Mouse (Mus musculus): Measurements from ENCODE around the gene Csmd2. TPM values are rescaled to one million over a fixed set of nuclear protein-coding genes. Genes with fewer than 3 reads are reported as not detected.

The Csmd2 gene
- polyA plus RNA-seq, 1 experiment from 2014 or later = 0.18 TPM

GRCm38 (mm10) chr4:128139991-128140390 is 152.3 kb downstream of the Csmd2 start:
- ATAC-seq (replicated peaks; ENCODE audit: low FRiP score, low TSS enrichment, low read depth) (no peak), DNase-seq (ENCODE audit: low spot score) (no peak)
- no peak overlapping the region for H3K27ac ChIP-seq (ENCODE audit: low read depth)
- H3K36me3 ChIP-seq (ENCODE audit: control insufficient read depth, insufficient read depth, low read length) = no peaks in the 10 kb centered on the region
- 81% methylated on average over 2 of the region's 2 CpGs for WGBS
- no peaks in the 10 kb centered on the region for H3K27me3 ChIP-seq (replicated peaks; ENCODE audit: control insufficient read depth, insufficient read depth, low read length)
- no peak overlapping the region for H3K4me3 ChIP-seq (ENCODE audit: low read depth, low read length)
- no peaks in the 10 kb centered on the region for H3K4me1 ChIP-seq (replicated peaks; ENCODE audit: control insufficient read depth, insufficient read depth, low read length)
- H3K9me3 ChIP-seq (ENCODE audit: control insufficient read depth, low read length) = no peaks in the 10 kb centered on the region
- no peak overlapping the region for H3K4me2 ChIP-seq (ENCODE audit: low read length)
- no peak overlapping the region for H3K9ac ChIP-seq (ENCODE audit: low read length)

DNA sequence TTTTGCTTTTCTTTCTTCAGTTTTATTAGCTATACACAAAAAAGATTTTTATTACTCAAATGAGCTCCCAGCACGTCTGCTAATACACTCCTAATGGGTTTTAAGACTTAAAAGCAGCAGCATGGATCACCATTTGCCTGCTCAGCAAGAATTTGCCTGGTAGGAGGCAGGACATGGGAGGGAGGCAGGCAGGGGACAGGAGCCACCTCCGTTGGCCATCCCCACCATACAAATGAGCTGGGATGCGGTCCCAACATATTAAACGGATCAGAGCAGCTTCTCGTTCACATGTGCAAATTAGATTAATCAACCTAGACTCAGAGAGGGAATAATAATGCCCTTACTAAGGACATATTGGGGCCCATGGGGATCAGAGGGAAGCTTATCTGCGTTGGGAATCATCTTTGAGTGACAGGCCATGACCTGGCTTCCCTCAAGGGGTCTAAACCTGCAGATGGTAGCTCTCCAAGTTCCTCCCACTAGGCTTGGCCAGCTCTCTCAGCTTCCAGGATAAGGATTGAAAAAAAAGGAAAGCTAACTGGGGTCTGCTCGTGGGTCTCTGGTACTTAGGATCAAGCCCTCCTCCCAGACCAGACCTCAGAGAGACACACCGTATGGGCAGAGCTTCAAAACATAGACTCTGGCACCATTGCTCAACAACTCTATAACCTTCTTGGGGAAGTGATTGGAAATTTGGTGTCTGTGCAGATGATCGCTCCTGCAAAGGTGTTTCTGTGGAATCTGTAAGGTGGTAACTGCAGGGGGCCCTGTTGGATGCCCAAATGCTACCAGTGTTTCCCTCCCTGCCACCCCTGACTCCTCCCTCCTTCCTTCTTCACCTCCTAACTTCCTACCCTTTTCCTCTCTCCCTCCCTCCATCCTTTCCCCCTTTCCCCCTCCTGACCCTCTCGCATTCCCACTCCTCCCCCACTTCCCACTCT is 153.8 kb downstream of the Csmd2 start:
- Histone ChIP-seq H3K4me3 (ENCODE audit: low read depth, low read length) (no peak overlapping the region), H3K36me3 (ENCODE audit: control insufficient read depth, insufficient read depth, low read length) (no peaks in the 10 kb centered on the region), H3K4me2 (ENCODE audit: low read length) (no peak overlapping the region), H3K4me1 (replicated peaks; ENCODE audit: control insufficient read depth, insufficient read depth, low read length) (no peaks in the 10 kb centered on the region), H3K27ac (ENCODE audit: low read depth) (no peak overlapping the region), H3K9me3 (ENCODE audit: control insufficient read depth, low read length) (no peaks in the 10 kb centered on the region), H3K9ac (ENCODE audit: low read length) (no peak overlapping the region), H3K27me3 (replicated peaks; ENCODE audit: control insufficient read depth, insufficient read depth, low read length) (no peaks in the 10 kb centered on the region)
- ATAC-seq (replicated peaks; ENCODE audit: low FRiP score, low TSS enrichment, low read depth) (no peak), DNase-seq (ENCODE audit: low spot score) (no peak)
- WGBS = 69% methylated on average over 10 of the region's 10 CpGs

GRCm38 (mm10) chr4:128142279-128142678 is 154.6 kb downstream of the Csmd2 start:
- no peak overlapping the region for H3K4me2 ChIP-seq (ENCODE audit: low read length)
- H3K4me3 ChIP-seq (ENCODE audit: low read depth, low read length) = no peak overlapping the region
- no peaks in the 10 kb centered on the region for H3K27me3 ChIP-seq (replicated peaks; ENCODE audit: control insufficient read depth, insufficient read depth, low read length)
- no peaks in the 10 kb centered on the region for H3K36me3 ChIP-seq (ENCODE audit: control insufficient read depth, insufficient read depth, low read length)
- H3K9ac ChIP-seq (ENCODE audit: low read length) = no peak overlapping the region
- 87% methylated on average over 3 of the region's 3 CpGs for WGBS
- no peaks in the 10 kb centered on the region for H3K9me3 ChIP-seq (ENCODE audit: control insufficient read depth, low read length)
- H3K4me1 ChIP-seq (replicated peaks; ENCODE audit: control insufficient read depth, insufficient read depth, low read length) = no peaks in the 10 kb centered on the region
- no peak overlapping the region for H3K27ac ChIP-seq (ENCODE audit: low read depth)
- ATAC-seq (replicated peaks; ENCODE audit: low FRiP score, low TSS enrichment, low read depth) (no peak), DNase-seq (ENCODE audit: low spot score) (no peak)

DNA sequence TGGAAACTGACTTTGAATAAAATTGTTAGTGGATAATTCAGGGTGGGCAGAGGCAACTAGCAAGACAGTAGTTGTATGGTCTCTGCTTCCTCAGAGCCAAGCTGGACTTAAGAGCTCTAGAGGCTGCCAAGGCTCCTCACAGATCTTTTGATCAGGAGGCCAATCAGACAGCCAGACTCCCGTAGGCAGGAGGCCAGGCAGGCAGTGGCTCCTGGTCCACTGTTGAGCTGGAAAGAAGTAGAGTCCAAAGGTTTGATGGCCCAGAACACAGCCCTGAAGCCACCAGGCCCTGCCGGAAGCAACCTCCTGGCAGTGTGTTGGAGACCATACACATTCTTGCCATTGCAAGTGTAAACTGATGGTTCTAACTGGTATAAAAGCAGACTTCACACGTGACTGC is 155.5 kb downstream of the Csmd2 start:
- 85% methylated on average over 3 of the region's 3 CpGs for WGBS

GRCm38 (mm10) chr4:128149524-128149923 is 161.9 kb downstream of the Csmd2 start:
- H3K4me1 ChIP-seq (replicated peaks; ENCODE audit: control insufficient read depth, insufficient read depth, low read length) = no peaks in the 10 kb centered on the region
- no peak for ATAC-seq (replicated peaks; ENCODE audit: low FRiP score, low TSS enrichment, low read depth)
- H3K4me3 ChIP-seq (ENCODE audit: low read depth, low read length) = no peak overlapping the region
- WGBS = 85% methylated on average over 4 of the region's 4 CpGs
- H3K27ac ChIP-seq (ENCODE audit: low read depth) = no peak overlapping the region
- no peaks in the 10 kb centered on the region for H3K36me3 ChIP-seq (ENCODE audit: control insufficient read depth, insufficient read depth, low read length)
- H3K27me3 ChIP-seq (replicated peaks; ENCODE audit: control insufficient read depth, insufficient read depth, low read length) = no peaks in the 10 kb centered on the region
- DNase-seq (ENCODE audit: low spot score) = no peak
- H3K4me2 ChIP-seq (ENCODE audit: low read length) = no peak overlapping the region
- H3K9ac ChIP-seq (ENCODE audit: low read length) = no peak overlapping the region
- H3K9me3 ChIP-seq (ENCODE audit: control insufficient read depth, low read length) = no peaks in the 10 kb centered on the region

More for the DNA sequence above, 155.5 kb downstream of the Csmd2 start:
- no peak for DNase-seq (ENCODE audit: low spot score)
- Histone ChIP-seq H3K4me3 (ENCODE audit: low read depth, low read length) (no peak overlapping the region), H3K27me3 (replicated peaks; ENCODE audit: control insufficient read depth, insufficient read depth, low read length) (no peaks in the 10 kb centered on the region), H3K4me2 (ENCODE audit: low read length) (no peak overlapping the region), H3K9me3 (ENCODE audit: control insufficient read depth, low read length) (no peaks in the 10 kb centered on the region), H3K4me1 (replicated peaks; ENCODE audit: control insufficient read depth, insufficient read depth, low read length) (no peaks in the 10 kb centered on the region), H3K9ac (ENCODE audit: low read length) (no peak overlapping the region), H3K36me3 (ENCODE audit: control insufficient read depth, insufficient read depth, low read length) (no peaks in the 10 kb centered on the region), H3K27ac (ENCODE audit: low read depth) (no peak overlapping the region)
- ATAC-seq (replicated peaks; ENCODE audit: low FRiP score, low TSS enrichment, low read depth) = no peak

- Histone ChIP-seq H3K27ac (ENCODE audit: low read depth) (no peak overlapping the region), H3K4me2 (ENCODE audit: low read length) (no peak overlapping the region), H3K27me3 (replicated peaks; ENCODE audit: control insufficient read depth, insufficient read depth, low read length) (no peaks in the 10 kb centered on the region), H3K4me3 (ENCODE audit: low read depth, low read length) (no peak overlapping the region), H3K9ac (ENCODE audit: low read length) (no peak overlapping the region), H3K9me3 (ENCODE audit: control insufficient read depth, low read length) (no peaks in the 10 kb centered on the region), H3K36me3 (ENCODE audit: control insufficient read depth, insufficient read depth, low read length) (no peaks in the 10 kb centered on the region), H3K4me1 (replicated peaks; ENCODE audit: control insufficient read depth, insufficient read depth, low read length) (no peaks in the 10 kb centered on the region)
- no peak for DNase-seq (ENCODE audit: low spot score)
- 68% methylated on average over 3 of the region's 3 CpGs for WGBS
- ATAC-seq (replicated peaks; ENCODE audit: low FRiP score, low TSS enrichment, low read depth) = no peak
Observed at GRCm38 (mm10) chr4:128152066-128152465, 164.4 kb downstream of the Csmd2 start.

DNA sequence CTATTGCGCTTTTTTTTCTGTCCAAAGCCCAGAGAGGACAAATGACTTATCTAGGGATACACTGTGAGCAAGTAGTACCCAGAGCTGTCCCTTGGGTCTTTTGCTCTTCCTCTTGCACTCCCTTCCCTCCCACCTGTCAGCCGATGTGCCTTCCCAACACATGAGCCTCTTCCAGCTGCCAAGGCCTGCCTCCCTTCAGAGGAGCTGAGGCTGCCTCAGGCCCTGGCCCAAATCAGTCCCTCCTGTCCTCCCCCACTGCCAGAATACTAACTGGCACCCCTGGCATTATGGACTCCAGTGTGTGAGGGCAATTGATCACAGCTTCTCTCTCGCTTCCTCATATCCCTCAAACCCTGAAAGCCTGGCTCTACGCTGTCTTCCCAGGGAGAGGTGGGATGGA is 165.5 kb downstream of the Csmd2 start:
- H3K4me2 ChIP-seq (ENCODE audit: low read length) = no peak overlapping the region
- ATAC-seq (replicated peaks; ENCODE audit: low FRiP score, low TSS enrichment, low read depth) (no peak), DNase-seq (ENCODE audit: low spot score) (no peak)
- no peak overlapping the region for H3K9ac ChIP-seq (ENCODE audit: low read length)
- H3K27me3 ChIP-seq (replicated peaks; ENCODE audit: control insufficient read depth, insufficient read depth, low read length) = no peaks in the 10 kb centered on the region
- no peak overlapping the region for H3K4me3 ChIP-seq (ENCODE audit: low read depth, low read length)
- 85% methylated on average over 4 of the region's 4 CpGs for WGBS
- no peaks in the 10 kb centered on the region for H3K9me3 ChIP-seq (ENCODE audit: control insufficient read depth, low read length)
- H3K36me3 ChIP-seq (ENCODE audit: control insufficient read depth, insufficient read depth, low read length) = no peaks in the 10 kb centered on the region
- H3K4me1 ChIP-seq (replicated peaks; ENCODE audit: control insufficient read depth, insufficient read depth, low read length) = no peaks in the 10 kb centered on the region
- no peak overlapping the region for H3K27ac ChIP-seq (ENCODE audit: low read depth)

DNA sequence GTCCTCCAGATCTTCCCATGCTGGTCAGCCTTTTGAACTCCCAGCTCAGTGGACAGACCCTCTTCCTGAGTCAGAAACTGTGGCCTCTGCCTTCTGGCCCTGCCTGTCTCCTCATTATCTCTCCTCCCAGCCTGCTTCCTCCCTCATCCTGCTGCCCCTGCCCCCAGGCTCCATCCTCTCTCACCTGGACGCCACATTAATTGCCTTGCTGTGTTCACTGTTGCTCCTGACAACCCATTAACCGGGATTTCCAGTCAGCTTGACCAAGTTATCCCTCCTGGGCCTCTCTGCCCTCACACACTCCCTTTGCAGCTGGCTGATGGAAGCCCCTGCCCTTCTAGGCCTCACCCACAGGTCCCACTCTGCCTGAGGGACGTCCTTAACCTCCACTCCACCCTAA is 167.6 kb downstream of the Csmd2 start:
- Histone ChIP-seq H3K27ac (ENCODE audit: low read depth) (no peak overlapping the region), H3K27me3 (replicated peaks; ENCODE audit: control insufficient read depth, insufficient read depth, low read length) (no peaks in the 10 kb centered on the region), H3K9ac (ENCODE audit: low read length) (no peak overlapping the region), H3K4me1 (replicated peaks; ENCODE audit: control insufficient read depth, insufficient read depth, low read length) (no peaks in the 10 kb centered on the region), H3K9me3 (ENCODE audit: control insufficient read depth, low read length) (no peaks in the 10 kb centered on the region), H3K4me2 (ENCODE audit: low read length) (no peak overlapping the region), H3K36me3 (ENCODE audit: control insufficient read depth, insufficient read depth, low read length) (no peaks in the 10 kb centered on the region), H3K4me3 (ENCODE audit: low read depth, low read length) (no peak overlapping the region)
- ATAC-seq (replicated peaks; ENCODE audit: low FRiP score, low TSS enrichment, low read depth) = no peak
- WGBS = 26% methylated on average over 3 of the region's 3 CpGs
- no peak for DNase-seq (ENCODE audit: low spot score)

DNA sequence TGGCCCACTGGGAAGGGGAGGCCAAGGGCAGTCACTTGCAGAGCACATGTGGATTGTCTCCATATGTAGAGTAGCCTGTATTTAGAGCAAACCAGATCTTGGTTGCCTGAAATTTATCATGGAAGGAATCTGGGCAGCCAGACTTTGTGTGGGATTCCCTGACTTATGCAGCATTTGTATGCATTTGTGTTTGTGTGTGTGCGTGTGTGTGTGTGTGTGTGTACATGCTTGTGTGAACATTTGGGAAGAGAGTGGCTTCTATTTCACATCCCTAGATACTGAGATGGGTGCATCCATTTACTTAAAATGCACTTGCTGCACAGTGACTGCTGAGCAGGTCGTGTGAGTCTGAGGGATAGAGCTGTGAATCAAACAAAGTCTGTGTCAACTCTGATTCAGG is 173.0 kb downstream of the Csmd2 start:
- H3K4me3 ChIP-seq (ENCODE audit: low read depth, low read length) = no peak overlapping the region
- DNase-seq (ENCODE audit: low spot score) (no peak), ATAC-seq (replicated peaks; ENCODE audit: low FRiP score, low TSS enrichment, low read depth) (no peak)
- H3K27ac ChIP-seq (ENCODE audit: low read depth) = no peak overlapping the region
- no peaks in the 10 kb centered on the region for H3K27me3 ChIP-seq (replicated peaks; ENCODE audit: control insufficient read depth, insufficient read depth, low read length)
- H3K4me2 ChIP-seq (ENCODE audit: low read length) = no peak overlapping the region
- no peaks in the 10 kb centered on the region for H3K36me3 ChIP-seq (ENCODE audit: control insufficient read depth, insufficient read depth, low read length)
- WGBS = 71% methylated on average over 2 of the region's 2 CpGs
- H3K9me3 ChIP-seq (ENCODE audit: control insufficient read depth, low read length) = no peaks in the 10 kb centered on the region
- no peak overlapping the region for H3K9ac ChIP-seq (ENCODE audit: low read length)
- no peaks in the 10 kb centered on the region for H3K4me1 ChIP-seq (replicated peaks; ENCODE audit: control insufficient read depth, insufficient read depth, low read length)

All from intestine, embryonic 14.5 days (tissue).